Mouse (Mus musculus) neutrophil, adult 59 days (primary cell): ENCODE results near the gene Slc6a6. TPM values are rescaled to one million over a fixed set of nuclear protein-coding genes. Genes with fewer than 3 reads are reported as not detected.

Source experiments
- total RNA-seq, 2 experiments: library from RNA; stranded (reverse); gene quantifications; 1 replicate in 1 of 2; 2 replicates in 1 of 2; pipeline ENCODE4 v1.2.4; 2023

The Slc6a6 gene
- 100 to 1,000 TPM; 229 to 242 TPM for total RNA-seq

DNA sequence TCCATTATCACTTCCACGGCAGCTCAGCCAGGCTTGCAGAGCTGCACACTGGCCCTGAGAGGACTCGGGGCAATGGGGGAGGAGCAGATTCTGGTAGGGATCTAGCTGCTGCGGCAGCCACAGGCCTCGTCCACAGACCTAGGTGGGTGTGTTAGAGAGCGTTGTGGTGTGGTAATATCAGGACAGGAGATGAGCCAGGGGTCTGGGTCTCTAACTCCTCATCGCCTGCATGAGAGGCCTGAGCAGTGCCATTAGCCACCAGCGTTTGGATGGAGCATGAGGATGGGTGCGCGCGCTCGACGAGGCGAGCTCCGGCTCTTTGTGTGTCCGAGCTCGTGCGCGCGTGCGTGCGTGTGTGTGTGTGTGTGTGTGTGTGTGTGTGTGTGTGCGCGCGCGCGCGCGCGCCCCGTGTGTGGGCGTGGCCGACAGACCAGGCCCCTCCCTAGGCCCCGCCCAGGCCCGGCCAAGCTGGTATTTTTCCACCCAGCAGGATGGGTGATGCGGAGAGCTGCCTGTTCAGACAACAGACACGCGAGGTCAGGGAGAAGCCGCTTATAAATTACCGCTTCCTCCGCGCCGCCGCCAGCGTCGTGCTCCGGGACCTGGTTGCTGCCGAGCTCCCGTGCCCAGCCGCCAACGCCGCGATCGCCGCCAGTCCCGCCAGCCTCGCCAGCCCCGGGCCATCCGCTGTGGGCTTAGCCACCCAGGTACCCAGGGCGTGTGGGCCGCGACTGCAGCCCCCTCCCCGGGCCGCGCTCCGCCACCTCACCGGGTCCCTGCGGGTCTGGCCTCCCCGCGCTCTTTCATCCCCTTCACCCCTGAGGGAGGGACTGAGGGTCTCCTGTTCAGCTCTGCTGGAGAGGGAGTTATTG lies at the start of gene Slc6a6:
TSS of gene Slc6a6 (plus strand) at position 452 of the 872 bp plus-strand sequence.

Other genes starting within 250 kb of the Slc6a6 start
- gene Chchd4, start 210.5 kb upstream of the Slc6a6 start, total RNA-seq = 1 to 10 TPM; 4.0 to 4.4 TPM
- 100 to 1,000 TPM; 113 to 117 TPM for gene Tmem43, start 210.3 kb upstream of the Slc6a6 start, total RNA-seq
- 10 to 100 TPM; 24.1 to 29.2 TPM for gene Xpc, start 168.2 kb upstream of the Slc6a6 start, total RNA-seq
- 10 to 100 TPM; 48.2 to 60.1 TPM for gene Lsm3, start 168.1 kb upstream of the Slc6a6 start, total RNA-seq
- not detected for gene Grip2, start 143.2 kb downstream of the Slc6a6 start, total RNA-seq
- 10 to 100 TPM; 24.1 to 30.4 TPM for gene Ccdc174, start 194.0 kb downstream of the Slc6a6 start, total RNA-seq
- under 1 TPM; 0.64 to 0.97 TPM for gene 4930590J08Rik, start 218.8 kb downstream of the Slc6a6 start, total RNA-seq